Mouse (Mus musculus) forebrain, embryonic 14.5 days (tissue): Measurements from ENCODE around the gene Zfp661. TPM values are rescaled to one million over a fixed set of nuclear protein-coding genes. Genes with fewer than 3 reads are reported as not detected.

ENCODE experiments used
- polyA plus RNA-seq: library from polyadenylated mRNA; unstranded; fragments of >200 nt; fragmentation: Nextera tagmentation; extraction: Ambion mirVana; gene quantifications from 2 replicates; pipeline ENCODE4 v1.2.1, GENCODE M21; 2014

Zfp661 gene
- polyA plus RNA-seq, 1 experiment from 2014 or later, result 9.1 TPM

Other genes with a start within 250 kb of the Zfp661 start
- gene Astl, start 248.5 kb downstream of the Zfp661 start, polyA plus RNA-seq, result not detected in 2 replicates
- 0.36 and 0.43 TPM in 2 replicates for gene Adra2b, start 223.9 kb downstream of the Zfp661 start, polyA plus RNA-seq
- gene Gpat2, start 161.9 kb downstream of the Zfp661 start, polyA plus RNA-seq, result 0.21 TPM in 1 of 2 replicates, not detected in the other
- 32.1 and 32.8 TPM in 2 replicates for gene Fahd2a, start 142.5 kb downstream of the Zfp661 start, polyA plus RNA-seq
- gene Kcnip3, start 65.0 kb downstream of the Zfp661 start, polyA plus RNA-seq, result 13.8 and 15.1 TPM in 2 replicates
- gene Prom2, start 45.6 kb downstream of the Zfp661 start, polyA plus RNA-seq, result 0.04 TPM in 1 of 2 replicates, not detected in the other
- gene Mrps5, start 128 bp upstream of the Zfp661 start, polyA plus RNA-seq, result 156 and 172 TPM in 2 replicates
- gene Mal, start 69.6 kb upstream of the Zfp661 start, polyA plus RNA-seq, result 0.80 and 1.1 TPM in 2 replicates
- gene Mall, start 142.8 kb upstream of the Zfp661 start, polyA plus RNA-seq, result 0.71 and 1.0 TPM in 2 replicates
- 13.7 and 18.2 TPM in 2 replicates for gene Nphp1, start 201.8 kb upstream of the Zfp661 start, polyA plus RNA-seq
- 34.5 and 40.5 TPM in 2 replicates for gene Mtln, start 205.4 kb upstream of the Zfp661 start, polyA plus RNA-seq
- 8.4 and 10.5 TPM in 2 replicates for gene Bub1, start 244.8 kb upstream of the Zfp661 start, polyA plus RNA-seq